Mouse (Mus musculus): Measurements from ENCODE around the gene Olfr212. TPM values are rescaled to one million over a fixed set of nuclear protein-coding genes. Genes with fewer than 3 reads are reported as not detected.
"Not testable (repeated sequence)": the region's sequence is repeated elsewhere in the genome, so short reads cannot be mapped to it uniquely, and the experiment has no call there.

Gene Olfr212
- polyA plus RNA-seq (2012; rRNA removed) (0.03 TPM in 1 of 2 replicates, not detected in the other), polyA plus RNA-seq (2014; fragmentation: Nextera tagmentation; extraction: Ambion mirVana) (not detected in 2 replicates)

DNA sequence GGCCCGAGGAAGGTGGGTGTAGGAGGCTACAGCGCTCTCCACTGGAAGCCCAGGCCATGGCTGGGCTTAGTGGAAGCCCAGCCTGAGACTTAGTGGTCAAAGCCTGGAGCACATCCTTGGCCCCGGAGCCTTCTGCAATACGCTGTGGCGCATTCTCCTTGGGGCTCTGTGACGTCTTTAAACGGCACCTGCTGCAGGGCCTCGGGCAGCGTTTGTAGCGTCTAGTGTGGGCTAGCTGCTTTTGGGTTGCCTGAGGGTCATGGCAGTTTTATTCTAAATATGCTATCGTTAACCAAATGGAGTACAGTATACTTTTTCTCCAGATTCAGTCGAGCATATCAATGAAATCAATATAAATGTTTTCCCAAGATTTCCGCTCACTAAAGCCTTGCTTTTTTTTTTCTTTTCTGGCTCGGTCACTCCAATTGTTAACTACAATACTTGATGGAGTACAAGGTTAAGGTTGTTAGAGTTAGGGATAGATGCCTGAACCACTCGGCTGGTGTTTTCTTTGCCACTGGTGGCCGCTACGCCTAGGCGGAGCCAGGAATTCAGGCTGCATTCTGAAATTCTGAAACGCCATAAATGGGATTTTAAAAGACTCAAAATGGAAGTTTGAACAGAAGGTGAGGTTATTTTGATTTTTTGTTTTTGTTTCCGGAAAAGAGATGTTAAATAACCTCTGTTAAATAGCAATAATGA lies at the start of gene Olfr212:
Gene Olfr212, plus strand, starts transcription at position 215 of the 702 bp plus-strand sequence.
- not testable (repeated sequence) for ATAC-seq (ENCODE audit: low FRiP score, low read depth); H3K9ac ChIP-seq (ENCODE audit: low read depth, low read length, severe bottlenecking); H3K9me3 ChIP-seq (ENCODE audit: control insufficient read depth, low read length); H3K36me3 ChIP-seq (ENCODE audit: control insufficient read depth, insufficient read depth, low read length); H3K4me3 ChIP-seq (replicated peaks; ENCODE audit: low read length); H3K4me1 ChIP-seq (ENCODE audit: control insufficient read depth, insufficient read depth, low read length); H3K27ac ChIP-seq (replicated peaks; ENCODE audit: low read depth, low read length); H3K4me2 ChIP-seq (replicated peaks; ENCODE audit: low read depth, low read length, severe bottlenecking); H3K27me3 ChIP-seq (ENCODE audit: control insufficient read depth, insufficient read depth, low read length); DNase-seq (ENCODE audit: low spot score)
- 86% methylated on average over 17 of the region's 20 CpGs for WGBS

DNA sequence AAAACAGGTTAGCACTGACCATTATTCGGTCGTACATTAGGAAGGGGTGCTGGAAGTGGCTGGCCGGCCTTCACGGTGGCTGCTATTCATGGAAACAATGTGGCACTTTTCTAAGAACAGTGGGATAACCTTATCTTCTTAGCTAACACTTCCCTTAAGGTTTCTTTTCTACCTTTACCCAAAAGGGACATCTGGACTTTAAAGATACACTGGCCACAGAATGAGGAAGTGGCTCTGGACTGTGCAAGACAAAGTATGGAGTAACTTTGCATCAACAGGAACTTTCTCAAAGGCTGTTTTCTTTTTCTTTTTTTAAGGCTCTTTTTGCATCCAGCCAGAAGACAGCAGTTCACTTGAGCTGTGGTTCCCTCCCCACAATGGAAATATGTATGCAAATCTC lies 47.6 kb upstream of the Olfr212 start:
- Histone ChIP-seq H3K9me3 (ENCODE audit: control insufficient read depth, low read length) (no peaks in the 10 kb centered on the region), H3K4me3 (replicated peaks; ENCODE audit: low read length) (no peak overlapping the region), H3K4me1 (ENCODE audit: control insufficient read depth, insufficient read depth, low read length) (no peaks in the 10 kb centered on the region), H3K27me3 (ENCODE audit: control insufficient read depth, insufficient read depth, low read length) (peaks cover 23% of the 10 kb centered on the region; the same call in 1 of the 2 replicates), H3K4me2 (replicated peaks; ENCODE audit: low read depth, low read length, severe bottlenecking) (no peak overlapping the region), H3K9ac (ENCODE audit: low read depth, low read length, severe bottlenecking) (no peak overlapping the region), H3K27ac (replicated peaks; ENCODE audit: low read depth, low read length) (no peak overlapping the region), H3K36me3 (ENCODE audit: control insufficient read depth, insufficient read depth, low read length) (no peaks in the 10 kb centered on the region)
- DNase-seq (ENCODE audit: low spot score) (no peak), ATAC-seq (ENCODE audit: low FRiP score, low read depth) (no peak)
- TF ChIP-seq POLR2A (IDR thresholded peaks at IDR 0.05; ENCODE audit: borderline replicate concordance, extremely low read depth, insufficient read depth, insufficient read length) = no peak
- 74% methylated on average over 4 of the region's 4 CpGs for WGBS

DNA sequence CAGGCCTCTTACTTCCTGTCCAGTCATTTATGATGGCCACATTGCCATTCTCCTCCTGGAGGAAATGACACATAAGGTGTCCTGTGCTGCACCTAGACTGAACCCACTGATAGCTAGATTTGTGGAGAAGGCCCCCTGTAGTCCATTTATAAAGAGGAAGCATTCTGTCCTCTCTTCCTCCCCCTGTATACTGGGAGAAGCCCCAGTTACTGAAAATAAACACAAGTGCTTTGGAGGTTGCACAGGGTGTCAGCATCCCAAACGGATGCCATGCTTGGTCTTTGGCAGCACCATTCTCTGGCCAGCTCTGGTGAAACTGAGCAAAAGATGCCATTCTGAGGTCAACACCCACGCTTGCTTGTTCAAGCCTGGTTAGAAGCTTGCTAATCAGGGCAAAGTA lies 47.1 kb upstream of the Olfr212 start:
- Histone ChIP-seq H3K4me1 (ENCODE audit: control insufficient read depth, insufficient read depth, low read length) (no peaks in the 10 kb centered on the region), H3K36me3 (ENCODE audit: control insufficient read depth, insufficient read depth, low read length) (no peaks in the 10 kb centered on the region), H3K4me3 (replicated peaks; ENCODE audit: low read length) (no peak overlapping the region), H3K27ac (replicated peaks; ENCODE audit: low read depth, low read length) (no peak overlapping the region), H3K4me2 (replicated peaks; ENCODE audit: low read depth, low read length, severe bottlenecking) (no peak overlapping the region), H3K9ac (ENCODE audit: low read depth, low read length, severe bottlenecking) (no peak overlapping the region), H3K27me3 (ENCODE audit: control insufficient read depth, insufficient read depth, low read length) (peaks cover 23% of the 10 kb centered on the region; the same call in 1 of the 2 replicates), H3K9me3 (ENCODE audit: control insufficient read depth, low read length) (no peaks in the 10 kb centered on the region)
- 66% methylated on average over 2 of the region's 2 CpGs for WGBS
- ATAC-seq (ENCODE audit: low FRiP score, low read depth) (no peak), DNase-seq (ENCODE audit: low spot score) (no peak)
- no peak for TF ChIP-seq POLR2A (IDR thresholded peaks at IDR 0.05; ENCODE audit: borderline replicate concordance, extremely low read depth, insufficient read depth, insufficient read length)

DNA sequence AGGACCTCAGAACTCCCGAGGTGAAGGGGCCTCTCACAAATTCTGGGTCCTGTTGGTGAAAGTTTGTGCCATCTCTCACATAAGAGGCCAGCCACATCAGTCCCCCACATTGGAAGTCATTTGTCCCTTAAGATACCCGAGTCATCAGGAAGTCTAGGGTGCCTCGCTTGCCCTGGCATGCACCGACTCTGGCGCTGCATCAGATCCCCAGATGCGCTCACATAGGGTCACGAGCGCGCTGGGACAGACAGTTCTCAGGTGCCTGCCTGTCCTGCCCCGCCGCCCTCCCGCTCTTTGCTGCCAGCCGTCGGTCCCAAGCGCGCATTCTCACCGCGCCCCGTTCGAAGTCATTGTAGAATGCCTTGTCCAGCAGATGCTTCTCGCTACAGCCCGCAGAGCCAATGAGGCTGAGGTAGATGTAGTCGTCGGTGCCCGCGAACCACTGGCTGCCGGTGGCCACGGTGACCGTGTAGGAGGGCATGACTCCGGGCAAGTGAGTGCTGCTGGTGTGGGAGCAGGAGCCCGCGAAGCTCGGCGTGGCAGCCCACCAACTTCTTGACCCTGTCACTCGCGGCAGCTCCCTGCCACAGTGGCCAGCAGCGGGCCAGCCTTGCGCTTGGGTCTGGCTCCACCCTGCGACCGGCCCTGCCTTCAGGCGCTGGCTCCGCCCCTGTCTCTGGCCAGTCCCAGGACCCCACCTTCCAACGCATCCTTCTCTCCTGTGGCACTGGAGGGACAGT lies 45.6 kb upstream of the Olfr212 start, which contains the start of gene Alox5:
Gene Alox5, minus strand, starts transcription at position 635 of the 740 bp plus-strand sequence.
- no peaks in the 10 kb centered on the region for H3K4me1 ChIP-seq (ENCODE audit: control insufficient read depth, insufficient read depth, low read length)
- H3K4me2 ChIP-seq (replicated peaks; ENCODE audit: low read depth, low read length, severe bottlenecking) = peak within 1 kb of the TSS; percentile 41
- 5% methylated on average over 36 of the region's 43 CpGs for WGBS
- no peaks in the 10 kb centered on the region for H3K36me3 ChIP-seq (ENCODE audit: control insufficient read depth, insufficient read depth, low read length)
- ATAC-seq (ENCODE audit: low FRiP score, low read depth) = no peak
- no peak for TF ChIP-seq POLR2A (IDR thresholded peaks at IDR 0.05; ENCODE audit: borderline replicate concordance, extremely low read depth, insufficient read depth, insufficient read length)
- H3K27ac ChIP-seq (replicated peaks; ENCODE audit: low read depth, low read length) = no peak within 1 kb of the TSS
- H3K4me3 ChIP-seq (replicated peaks; ENCODE audit: low read length) = peak within 1 kb of the TSS; percentile 22
- no peaks in the 10 kb centered on the region for H3K9me3 ChIP-seq (ENCODE audit: control insufficient read depth, low read length)
- H3K27me3 ChIP-seq (ENCODE audit: control insufficient read depth, insufficient read depth, low read length) = peaks cover 23% of the 10 kb centered on the region; the same call in 1 of the 2 replicates
- H3K9ac ChIP-seq (ENCODE audit: low read depth, low read length, severe bottlenecking) = no peak within 1 kb of the TSS; the same call in 1 of the 2 replicates
- no peak for DNase-seq (ENCODE audit: low spot score)

DNA sequence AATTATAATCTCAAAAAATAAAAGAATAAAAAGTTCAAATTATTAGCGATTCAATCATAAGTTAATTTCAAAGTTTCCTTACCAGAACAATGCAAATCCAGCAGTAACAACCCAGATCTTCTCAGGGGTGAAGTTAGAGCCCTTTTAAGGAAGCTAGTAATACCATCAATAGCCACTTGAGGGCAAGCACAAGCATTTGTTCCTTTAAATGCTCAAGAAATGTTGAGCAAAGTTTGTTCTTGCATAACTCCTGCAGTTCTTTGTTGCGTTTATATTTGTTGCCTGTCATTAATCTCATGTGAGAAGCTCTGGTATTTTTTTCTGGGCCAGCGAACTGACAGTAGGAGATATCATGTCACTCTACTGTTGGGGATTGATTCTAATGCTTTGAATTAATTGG lies 38.2 kb upstream of the Olfr212 start:
- Histone ChIP-seq H3K9me3 (ENCODE audit: control insufficient read depth, low read length) (no peaks in the 10 kb centered on the region), H3K4me3 (replicated peaks; ENCODE audit: low read length) (no peak overlapping the region), H3K4me1 (ENCODE audit: control insufficient read depth, insufficient read depth, low read length) (no peaks in the 10 kb centered on the region), H3K27me3 (ENCODE audit: control insufficient read depth, insufficient read depth, low read length) (no peaks in the 10 kb centered on the region), H3K27ac (replicated peaks; ENCODE audit: low read depth, low read length) (no peak overlapping the region), H3K4me2 (replicated peaks; ENCODE audit: low read depth, low read length, severe bottlenecking) (no peak overlapping the region), H3K36me3 (ENCODE audit: control insufficient read depth, insufficient read depth, low read length) (no peaks in the 10 kb centered on the region), H3K9ac (ENCODE audit: low read depth, low read length, severe bottlenecking) (no peak overlapping the region)
- TF ChIP-seq POLR2A (IDR thresholded peaks at IDR 0.05; ENCODE audit: borderline replicate concordance, extremely low read depth, insufficient read depth, insufficient read length) = no peak
- WGBS = 25% methylated on average over 3 of the region's 3 CpGs
- ATAC-seq (ENCODE audit: low FRiP score, low read depth) = no peak
- DNase-seq (ENCODE audit: low spot score) = peak; percentile 26
